In genomic region chr2:50657826-50658225, GRCm38 (mm10) we compare ENCODE assay signal across 22 mouse cellular contexts.
"Had no signal": no experiment of that assay in that cellular context is flagged by ENCODE, and none has a peak within 500 bp of the region (broad histone marks: within the 10 kb centered on the region; RNA-seq: fewer than 3 reads in every experiment).

No protein-coding gene starts in this region.

- H3K9me3 ChIP-seq: heart, embryonic 13.5 days; heart, embryonic 15.5 days; hindbrain, embryonic 13.5 days; hindbrain, embryonic 15.5 days; limb, embryonic 13.5 days; limb, embryonic 15.5 days; liver, embryonic 12.5 days had no signal

- ATAC-seq: hindbrain, postnatal 0 days; intestine, embryonic 16.5 days; liver, embryonic 12.5 days had no signal

- H3K4me1 ChIP-seq: heart, embryonic 13.5 days; hindbrain, embryonic 13.5 days; hindbrain, embryonic 15.5 days; liver, embryonic 12.5 days had no signal

- H3K4me2 ChIP-seq: heart, embryonic 11.5 days; heart, embryonic 13.5 days; heart, embryonic 15.5 days; hindbrain, embryonic 13.5 days; hindbrain, embryonic 15.5 days; limb, embryonic 13.5 days; limb, embryonic 15.5 days; liver, embryonic 12.5 days had no signal

- H3K27me3 ChIP-seq: heart, embryonic 13.5 days; heart, embryonic 15.5 days; hindbrain, embryonic 13.5 days; hindbrain, embryonic 15.5 days; limb, embryonic 13.5 days; limb, embryonic 15.5 days; liver, embryonic 12.5 days had no signal

- H3K36me3 ChIP-seq: heart, embryonic 13.5 days; heart, embryonic 15.5 days; hindbrain, embryonic 13.5 days; hindbrain, embryonic 15.5 days; limb, embryonic 13.5 days; limb, embryonic 15.5 days; liver, embryonic 12.5 days had no signal

- H3K27ac ChIP-seq: heart, adult 2 months; heart, embryonic 13.5 days; heart, embryonic 15.5 days; hindbrain, embryonic 13.5 days; hindbrain, embryonic 15.5 days; hindbrain, postnatal 0 days; limb, embryonic 13.5 days; limb, embryonic 15.5 days; liver, embryonic 12.5 days; liver, embryonic 14.5 days had no signal

- DNase-seq: gastrocnemius, postnatal 14 days; gastrocnemius, postnatal 36 days; heart, adult 2 months; heart, postnatal 14 days; heart, postnatal 36 days; kidney, adult 18-20 months; kidney, adult 8-10 months; kidney, postnatal 10 days; layer of hippocampus, adult 9-11 months; layer of hippocampus, postnatal 36 days; left cerebral cortex, postnatal 4 days had no signal

- H3K9ac ChIP-seq: heart, embryonic 13.5 days; heart, embryonic 15.5 days; hindbrain, embryonic 13.5 days; hindbrain, embryonic 15.5 days; limb, embryonic 13.5 days; limb, embryonic 15.5 days; liver, embryonic 12.5 days; liver, embryonic 14.5 days had no signal

- H3K4me3 ChIP-seq: heart, adult 2 months; heart, embryonic 13.5 days; heart, embryonic 15.5 days; hindbrain, embryonic 13.5 days; hindbrain, embryonic 15.5 days; limb, embryonic 13.5 days; limb, embryonic 15.5 days; liver, embryonic 12.5 days had no signal
